Comparison of ENCODE assay signal across 7 mouse cellular contexts in genomic region chr6:146577310-146578109, GRCm38 (mm10). TPM values are rescaled to one million over a fixed set of nuclear protein-coding genes. Genes with fewer than 3 reads are reported as not detected.
A peak's percentile ranks its signal among the peaks of the same experiment; 100 is the strongest.
DNase-seq lines count a peak whose midpoint lies in the region; ATAC-seq lines count a peak whose summit lies in the region.

TSS of gene Ints13 (minus strand) at chr6:146577835.

- H3K36me3 ChIP-seq in embryonic facial prominence, embryonic 12.5 days = no peaks in the 10 kb centered on the region
- 0 out of 2 replicates have a peak, but pooled peaks cover 2% of the 10 kb centered on the region for H3K36me3 ChIP-seq in limb, embryonic 11.5 days (ENCODE audit: control insufficient read depth, insufficient read depth, low read length)
- H3K36me3 ChIP-seq in midbrain, embryonic 14.5 days (ENCODE audit: control insufficient read depth, insufficient read depth, low read length) = no peaks in the 10 kb centered on the region

- H3K27ac ChIP-seq in embryonic facial prominence, embryonic 12.5 days = peak within 1 kb of the TSS; percentile 95
- H3K27ac ChIP-seq in limb, embryonic 11.5 days (replicated peaks; ENCODE audit: low read depth, low read length) = peak within 1 kb of the TSS; percentile 70
- peak within 1 kb of the TSS; percentile 98 for H3K27ac ChIP-seq in midbrain, embryonic 14.5 days (replicated peaks; ENCODE audit: low read depth, low read length)

- H3K9me3 ChIP-seq in embryonic facial prominence, embryonic 12.5 days = no peaks in the 10 kb centered on the region
- H3K9me3 ChIP-seq in limb, embryonic 11.5 days (ENCODE audit: control insufficient read depth, low read length) = no peaks in the 10 kb centered on the region
- no peaks in the 10 kb centered on the region for H3K9me3 ChIP-seq in midbrain, embryonic 14.5 days (ENCODE audit: control insufficient read depth, low read length)

- peak within 1 kb of the TSS; percentile 92 for H3K9ac ChIP-seq in embryonic facial prominence, embryonic 12.5 days
- peak within 1 kb of the TSS; percentile 95 for H3K9ac ChIP-seq in limb, embryonic 11.5 days (ENCODE audit: low read length)
- H3K9ac ChIP-seq in midbrain, embryonic 14.5 days (replicated peaks; ENCODE audit: low read length) = peak within 1 kb of the TSS; percentile 90

- DNase-seq in adrenal gland, postnatal 25 days = peak; percentile 98
- peak; percentile 100 for DNase-seq in heart, adult 11 months
- peak; percentile 97 for DNase-seq in kidney, adult 18-20 months
- peak; percentile 97 for DNase-seq in limb, embryonic 11.5 days (ENCODE audit: low spot score)
- DNase-seq in midbrain, embryonic 14.5 days = peak; percentile 100
- peak; percentile 95 for DNase-seq in spleen, adult 18-20 months

- peak within 1 kb of the TSS; percentile 78 for H3K4me3 ChIP-seq in embryonic facial prominence, embryonic 12.5 days
- H3K4me3 ChIP-seq in limb, embryonic 11.5 days (ENCODE audit: low read depth, low read length) = peak within 1 kb of the TSS; percentile 96
- peak within 1 kb of the TSS; percentile 94 for H3K4me3 ChIP-seq in midbrain, embryonic 14.5 days (replicated peaks; ENCODE audit: low read depth, low read length)

- peak within 1 kb of the TSS; percentile 78 for H3K4me2 ChIP-seq in embryonic facial prominence, embryonic 12.5 days (replicated peaks)
- peak within 1 kb of the TSS; percentile 73 for H3K4me2 ChIP-seq in limb, embryonic 11.5 days (ENCODE audit: low read depth, severe bottlenecking)
- H3K4me2 ChIP-seq in midbrain, embryonic 14.5 days (ENCODE audit: low read length) = peak within 1 kb of the TSS; percentile 75

- WGBS in embryonic facial prominence, embryonic 12.5 days = under 1% methylated on average over 75 of the region's 77 CpGs
- WGBS in limb, embryonic 11.5 days = under 1% methylated on average over 76 of the region's 77 CpGs
- under 1% methylated on average over 77 of the region's 77 CpGs for WGBS in midbrain, embryonic 14.5 days

- peak; percentile 95 for ATAC-seq in embryonic facial prominence, embryonic 12.5 days (ENCODE audit: insufficient number of reproducible peaks, insufficient read depth, low FRiP score, low TSS enrichment)
- ATAC-seq in limb, embryonic 11.5 days (ENCODE audit: insufficient number of reproducible peaks, low FRiP score, low TSS enrichment, low read depth) = peak; percentile 94
- peak; percentile 97 for ATAC-seq in midbrain, embryonic 14.5 days (ENCODE audit: low FRiP score, low TSS enrichment)

- peaks cover 18% of the 10 kb centered on the region for H3K4me1 ChIP-seq in embryonic facial prominence, embryonic 12.5 days
- H3K4me1 ChIP-seq in limb, embryonic 11.5 days (ENCODE audit: control insufficient read depth, insufficient read depth, low read length) = peaks cover 11% of the 10 kb centered on the region; the same call in 1 of the 2 replicates
- H3K4me1 ChIP-seq in midbrain, embryonic 14.5 days (ENCODE audit: control insufficient read depth, insufficient read depth, low read length) = peaks cover 27% of the 10 kb centered on the region

- H3K27me3 ChIP-seq in embryonic facial prominence, embryonic 12.5 days = no peaks in the 10 kb centered on the region
- H3K27me3 ChIP-seq in limb, embryonic 11.5 days (ENCODE audit: control insufficient read depth, insufficient read depth, low read length) = no peaks in the 10 kb centered on the region
- H3K27me3 ChIP-seq in midbrain, embryonic 14.5 days (ENCODE audit: control insufficient read depth, insufficient read depth, low read length) = no peaks in the 10 kb centered on the region

RNA-seq across cellular contexts. Expression of gene Ints13, which starts in this region (rescaled TPM):
- total RNA-seq in adrenal gland, postnatal 25 days (2021) = 35.3 and 44.5 TPM in 2 replicates
- polyA plus RNA-seq in embryonic facial prominence, embryonic 12.5 days (2016; fragmentation: Nextera tagmentation; extraction: Ambion mirVana) = 75.6 and 80.9 TPM in 2 replicates
- 98.5 and 100 TPM in 2 replicates for polyA plus RNA-seq in limb, embryonic 11.5 days (2014; fragmentation: Nextera tagmentation; extraction: Ambion mirVana)
- 37.9 and 53.9 TPM in 2 replicates for polyA plus RNA-seq in midbrain, embryonic 14.5 days (2014; fragmentation: Nextera tagmentation; extraction: Ambion mirVana)

Comparison
In these comparisons a context has a peak if more than half of its experiments do, and no peak if none do; other contexts are left out.
1. Peak in every context shown above with its lines: DNase-seq, ATAC-seq, H3K4me3 ChIP-seq and H3K27ac ChIP-seq.